Comparison of ENCODE assay signal across 8 mouse cellular contexts in the genomic region with DNA sequence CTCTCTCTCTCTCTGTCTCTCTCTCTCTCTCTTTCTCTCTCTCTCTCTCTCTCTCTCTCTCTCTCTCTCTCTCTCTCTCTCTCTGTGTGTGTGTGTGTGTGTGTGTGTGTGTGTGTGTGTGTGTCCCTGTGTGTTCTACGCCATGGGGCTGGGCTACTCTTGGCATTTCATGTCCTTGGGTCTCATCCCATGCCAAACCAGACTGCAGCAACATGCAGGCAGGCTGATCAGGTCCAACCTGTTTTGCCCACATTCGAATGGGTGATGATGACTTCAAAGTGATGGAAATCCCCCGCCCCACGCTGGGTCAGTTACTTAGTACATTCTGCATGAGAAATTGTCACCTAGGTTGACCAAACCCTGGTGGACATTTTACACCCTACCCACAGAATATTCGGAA. TPM values are rescaled to one million over a fixed set of nuclear protein-coding genes. Genes with fewer than 3 reads are reported as not detected.
DNase-seq lines count a peak whose midpoint lies in the region; ATAC-seq and TF ChIP-seq lines count a peak whose summit lies in the region.
"Not testable (repeated sequence)": the region's sequence is repeated elsewhere in the genome, so short reads cannot be mapped to it uniquely, and the experiment has no call there.

No protein-coding gene starts in this region.

- 0 out of 2 replicates have a peak, but pooled peaks have one; percentile 28 for ATAC-seq in forebrain, embryonic 11.5 days (replicated peaks; ENCODE audit: low FRiP score)
- ATAC-seq in hindbrain, embryonic 16.5 days: not testable (repeated sequence)
- 0 out of 2 replicates have a peak, but pooled peaks have one; percentile 16 for ATAC-seq in midbrain, embryonic 11.5 days (ENCODE audit: low FRiP score)

- H3K4me2 ChIP-seq in forebrain, embryonic 11.5 days (ENCODE audit: low read depth, low read length, severe bottlenecking): peak overlapping the region; percentile 26; the same call in 1 of the 2 replicates
- H3K4me2 ChIP-seq in hindbrain, embryonic 16.5 days (ENCODE audit: low read length): peak overlapping the region; percentile 55
- H3K4me2 ChIP-seq in midbrain, embryonic 11.5 days: peak overlapping the region; percentile 54; the same call in 1 of the 2 replicates
- not testable (repeated sequence) for H3K4me2 ChIP-seq in myocyte (ENCODE audit: low read depth)

- not testable (repeated sequence) for H3K9ac ChIP-seq in forebrain, embryonic 11.5 days (ENCODE audit: low read length); hindbrain, embryonic 16.5 days (ENCODE audit: low read depth, low read length); midbrain, embryonic 11.5 days (ENCODE audit: low read length)

- not testable (repeated sequence) for H3K27me3 ChIP-seq in forebrain, embryonic 11.5 days (ENCODE audit: control insufficient read depth, insufficient read depth, low read length); hindbrain, embryonic 16.5 days (replicated peaks; ENCODE audit: control insufficient read depth, insufficient read depth, low read length); midbrain, embryonic 11.5 days (ENCODE audit: control insufficient read depth, insufficient read depth, low read length); myocyte (ENCODE audit: control insufficient read depth, insufficient read depth, insufficient read length)

- H3K27ac ChIP-seq in forebrain, embryonic 11.5 days (ENCODE audit: low read depth, low read length); hindbrain, embryonic 16.5 days (ENCODE audit: low read depth, low read length); midbrain, embryonic 11.5 days (ENCODE audit: low read depth, low read length): not testable (repeated sequence)

- H3ac ChIP-seq in myocyte (ENCODE audit: control insufficient read depth, insufficient read length): not testable (repeated sequence)

- not testable (repeated sequence) for H3K36me3 ChIP-seq in forebrain, embryonic 11.5 days (ENCODE audit: control insufficient read depth, insufficient read depth, low read length); hindbrain, embryonic 16.5 days (ENCODE audit: control insufficient read depth, insufficient read depth, low read length); midbrain, embryonic 11.5 days (ENCODE audit: control insufficient read depth, insufficient read depth, low read length); myocyte (ENCODE audit: control insufficient read depth, insufficient read depth)

- not testable (repeated sequence) for H3K79me2 ChIP-seq in myocyte (ENCODE audit: control insufficient read depth, insufficient read depth)

- not testable (repeated sequence) for H3K9me3 ChIP-seq in forebrain, embryonic 11.5 days (ENCODE audit: control insufficient read depth, low read length); hindbrain, embryonic 16.5 days (ENCODE audit: control insufficient read depth, low read length); midbrain, embryonic 11.5 days (ENCODE audit: control insufficient read depth, low read length)

- TF ChIP-seq POLR2A in myocyte (IDR thresholded peaks at IDR 0.05; ENCODE audit: insufficient read length, low read depth): not testable (repeated sequence)

- H3K4me3 ChIP-seq in forebrain, embryonic 11.5 days (ENCODE audit: low read depth, low read length): not testable (repeated sequence)
- H3K4me3 ChIP-seq in hindbrain, embryonic 16.5 days (ENCODE audit: low read length): peak overlapping the region; percentile 19
- H3K4me3 ChIP-seq in midbrain, embryonic 11.5 days (ENCODE audit: low read depth, low read length): peak overlapping the region; percentile 30; the same call in 1 of the 2 replicates
- peak overlapping the region; percentile 25 for H3K4me3 ChIP-seq in myocyte

- DNase-seq in Muller cell, postnatal 12 days (ENCODE audit: inconsistent ontology term): peak; percentile 44
- DNase-seq in embryo, embryonic 10.5 days (ENCODE audit: low spot score): peak; percentile 1
- DNase-seq in forebrain, embryonic 11.5 days (ENCODE audit: low spot score); midbrain, embryonic 11.5 days (ENCODE audit: low spot score, missing footprints): not testable (repeated sequence)
- peak; percentile 0 for DNase-seq in forelimb bud, embryonic 11.5 days (ENCODE audit: low read depth, low spot score)
- DNase-seq in urinary bladder, postnatal 14 days (ENCODE audit: low spot score): peak; percentile 4

- H3K4me1 ChIP-seq in forebrain, embryonic 11.5 days (replicated peaks; ENCODE audit: control insufficient read depth, insufficient read depth, low read length); hindbrain, embryonic 16.5 days (ENCODE audit: control insufficient read depth, insufficient read depth, low read depth, low read length); midbrain, embryonic 11.5 days (ENCODE audit: control insufficient read depth, insufficient read depth, low read length): not testable (repeated sequence)

- 61% methylated on average over 5 of the region's 5 CpGs for WGBS in forebrain, embryonic 11.5 days
- WGBS in hindbrain, embryonic 16.5 days: 63% methylated on average over 5 of the region's 5 CpGs
- WGBS in midbrain, embryonic 11.5 days: 65% methylated on average over 5 of the region's 5 CpGs

RNA-seq across cellular contexts. Expression of gene Pak3, which starts 1.1 kb away (rescaled TPM):
- polyA plus RNA-seq in forebrain, embryonic 11.5 days (2014; fragmentation: Nextera tagmentation; extraction: Ambion mirVana): 124 and 133 TPM in 2 replicates
- 239 and 252 TPM in 2 replicates for polyA plus RNA-seq in hindbrain, embryonic 16.5 days (2015; fragmentation: Nextera tagmentation; extraction: Ambion mirVana)
- 103 and 116 TPM in 2 replicates for polyA plus RNA-seq in midbrain, embryonic 11.5 days (2014; fragmentation: Nextera tagmentation; extraction: Ambion mirVana)
- 0.55 TPM for polyA plus RNA-seq in myocyte (2012; fragmentation: generic; extraction: Trizol)

Comparison
In these comparisons a context has a peak if more than half of its experiments do, and no peak if none do; other contexts are left out.
1. RNA of gene Pak3, which starts 1.1 kb away (polyA plus RNA-seq): 239 to 252 TPM in hindbrain, embryonic 16.5 days, 124 to 133 TPM in forebrain, embryonic 11.5 days and 103 to 116 TPM in midbrain, embryonic 11.5 days; 0.55 TPM in myocyte (single experiment); every median in the first group is over 10 times any median in the second.